Mouse (Mus musculus): Measurements from ENCODE around the gene Uprt. TPM values are rescaled to one million over a fixed set of nuclear protein-coding genes. Genes with fewer than 3 reads are reported as not detected.

Uprt gene
- total RNA-seq (2023): 15.2 to 17.3 TPM (median 16.2 TPM) in 4 replicates

GRCm38 (mm10) chrX:104482572-104483443, at the start of gene Uprt:
TSS of gene Uprt (plus strand) at chrX:104482818.

Other genes starting within 250 kb of the Uprt start
- gene Abcb7, start 69.0 kb upstream of the Uprt start, total RNA-seq (2023): 21.3 to 33.0 TPM (median 28.6 TPM) in 4 replicates
- 0.22 TPM in 1 of 4 replicates, not detected in the others for gene Zdhhc15, start 188.2 kb downstream of the Uprt start, total RNA-seq (2023)

Data from B cell, adult 62 days (primary cell).